Mouse (Mus musculus) intestine, embryonic 14.5 days (tissue): ENCODE data around the gene 4931428L18Rik. TPM values are rescaled to one million over a fixed set of nuclear protein-coding genes. Genes with fewer than 3 reads are reported as not detected.
A peak's percentile ranks its signal among the peaks of the same experiment; 100 is the strongest.
"Not testable (repeated sequence)": the region's sequence is repeated elsewhere in the genome, so short reads cannot be mapped to it uniquely, and the experiment has no call there.

Experiments used
- ATAC-seq: fragments of 200-750 bp; cut with Nextera tagmentation; replicated peaks from 2 replicates; pipeline ENCODE4 v1.8.0; 2017; ENCODE audit warnings: low read depth, moderate number of reproducible peaks, moderate TSS enrichment, moderate library complexity; ENCODE audit not compliant: low FRiP score, low TSS enrichment
- DNase-seq: peaks from one replicate; pipeline ENCODE4 v3.0.0-alpha.2; 2018; ENCODE audit warnings: low spot score
- H3K27ac ChIP-seq: fragments of 300-500 bp; sonication (generic); 2 replicates; pipeline ENCODE4 v1.5.1; 2014; ENCODE audit warnings: low read depth, mild to moderate bottlenecking, control low read depth
- H3K27me3 ChIP-seq: fragments of 300-500 bp; sonication (generic); replicated peaks from 2 replicates; pipeline ENCODE4 v1.6.1; 2014; ENCODE audit warnings: low read length, control low read depth; ENCODE audit not compliant: control insufficient read depth, insufficient read depth
- H3K36me3 ChIP-seq: fragments of 300-500 bp; sonication (generic); 2 replicates; pipeline ENCODE4 v1.6.1; 2014; ENCODE audit warnings: low read length, control low read depth; ENCODE audit not compliant: control insufficient read depth, insufficient read depth
- H3K4me1 ChIP-seq: fragments of 300-500 bp; sonication (generic); replicated peaks from 2 replicates; pipeline ENCODE4 v1.6.1; 2014; ENCODE audit warnings: low read length, control low read depth, mixed read lengths; ENCODE audit not compliant: control insufficient read depth, insufficient read depth
- H3K4me2 ChIP-seq: fragments of 300-500 bp; sonication (generic); 2 replicates; pipeline ENCODE4 v1.6.1; 2014; ENCODE audit warnings: low read length
- H3K4me3 ChIP-seq: fragments of 300-500 bp; sonication (generic); 2 replicates; pipeline ENCODE4 v1.5.1; 2014; ENCODE audit warnings: low read depth, low read length, control low read depth, mixed read lengths
- H3K9ac ChIP-seq: fragments of 300-500 bp; sonication (generic); 2 replicates; pipeline ENCODE4 v1.6.1; 2014; ENCODE audit warnings: mild to moderate bottlenecking, low read length
- H3K9me3 ChIP-seq: fragments of 300-500 bp; sonication (generic); 2 replicates; pipeline ENCODE4 v1.6.1; 2016; ENCODE audit warnings: low read length, control low read depth; ENCODE audit not compliant: control insufficient read depth
- WGBS: fragments of 180-500 bp; shearing (Covaris S2); extraction: QIAGEN DNeasy Blood & Tissue Kit; methylation state at CpG from one replicate; pipeline ENCODE4 v1.1.7; 2014; 5-methylcytosine and 5-hydroxymethylcytosine counted together
- polyA plus RNA-seq: library from polyadenylated mRNA; unstranded; fragments of >200 nt; fragmentation: Nextera tagmentation; extraction: Ambion mirVana; gene quantifications from 2 replicates; pipeline ENCODE4 v1.2.1, GENCODE M21; 2014

4931428L18Rik gene
- polyA plus RNA-seq, 1 experiment from 2014 or later: not detected

GRCm38 (mm10) chr1:31023173-31023572, 199.3 kb downstream of the 4931428L18Rik start:
- Histone ChIP-seq H3K36me3 (no peaks in the 10 kb centered on the region), H3K4me2 (no peak overlapping the region), H3K9ac (no peak overlapping the region), H3K4me3 (no peak overlapping the region), H3K4me1 (no peaks in the 10 kb centered on the region), H3K27me3 (no peaks in the 10 kb centered on the region), H3K9me3 (no peaks in the 10 kb centered on the region), H3K27ac (no peak overlapping the region)
- peak; percentile 87 for ATAC-seq
- no peak for DNase-seq

GRCm38 (mm10) chr1:31019283-31019682, 203.2 kb downstream of the 4931428L18Rik start:
- DNase-seq (no peak), ATAC-seq (no peak)
- WGBS: 74% methylated on average over 6 of the region's 6 CpGs
- no peak overlapping the region for H3K4me3 ChIP-seq
- H3K27ac ChIP-seq: no peak overlapping the region
- no peak overlapping the region for H3K4me2 ChIP-seq
- no peaks in the 10 kb centered on the region for H3K27me3 ChIP-seq
- no peaks in the 10 kb centered on the region for H3K9me3 ChIP-seq
- H3K4me1 ChIP-seq: no peaks in the 10 kb centered on the region
- H3K9ac ChIP-seq: no peak overlapping the region
- no peaks in the 10 kb centered on the region for H3K36me3 ChIP-seq

GRCm38 (mm10) chr1:31017377-31017776, 205.1 kb downstream of the 4931428L18Rik start:
- Histone ChIP-seq H3K4me2 (no peak overlapping the region), H3K9ac (no peak overlapping the region), H3K4me1 (no peaks in the 10 kb centered on the region), H3K36me3 (no peaks in the 10 kb centered on the region), H3K4me3 (no peak overlapping the region), H3K27ac (no peak overlapping the region), H3K27me3 (no peaks in the 10 kb centered on the region), H3K9me3 (no peaks in the 10 kb centered on the region)
- WGBS: 80% methylated on average over 5 of the region's 5 CpGs
- ATAC-seq (no peak), DNase-seq (no peak)

GRCm38 (mm10) chr1:31016068-31016467, 206.4 kb downstream of the 4931428L18Rik start:
- WGBS: 89% methylated on average over 6 of the region's 6 CpGs
- Histone ChIP-seq H3K9ac (no peak overlapping the region), H3K4me1 (no peaks in the 10 kb centered on the region), H3K27me3 (no peaks in the 10 kb centered on the region), H3K27ac (no peak overlapping the region), H3K4me3 (no peak overlapping the region), H3K36me3 (no peaks in the 10 kb centered on the region), H3K4me2 (no peak overlapping the region), H3K9me3 (no peaks in the 10 kb centered on the region)
- DNase-seq (no peak), ATAC-seq (no peak)

GRCm38 (mm10) chr1:31015261-31015660, 207.2 kb downstream of the 4931428L18Rik start:
- ATAC-seq: no peak
- no peak overlapping the region for H3K4me3 ChIP-seq
- H3K4me2 ChIP-seq: no peak overlapping the region
- H3K36me3 ChIP-seq: no peaks in the 10 kb centered on the region
- H3K9me3 ChIP-seq: no peaks in the 10 kb centered on the region
- no peak overlapping the region for H3K9ac ChIP-seq
- H3K27me3 ChIP-seq: no peaks in the 10 kb centered on the region
- no peak overlapping the region for H3K27ac ChIP-seq
- no peak for DNase-seq
- 65% methylated on average over 2 of the region's 2 CpGs for WGBS
- H3K4me1 ChIP-seq: no peaks in the 10 kb centered on the region

GRCm38 (mm10) chr1:30977868-30978267, 244.6 kb downstream of the 4931428L18Rik start, which contains the start of gene AC153137.1:
TSS of gene AC153137.1 (minus strand) at chr1:30977968.
- not testable (repeated sequence) for H3K4me2 ChIP-seq, H3K4me1 ChIP-seq, H3K9ac ChIP-seq, DNase-seq, H3K27ac ChIP-seq, H3K9me3 ChIP-seq, H3K4me3 ChIP-seq, H3K36me3 ChIP-seq, H3K27me3 ChIP-seq, ATAC-seq
- WGBS: 90% methylated on average over 5 of the region's 6 CpGs

GRCm38 (mm10) chr1:30977239-30977638, 245.2 kb downstream of the 4931428L18Rik start:
- H3K27me3 ChIP-seq, H3K9me3 ChIP-seq, H3K27ac ChIP-seq, H3K36me3 ChIP-seq, H3K4me1 ChIP-seq, H3K4me2 ChIP-seq, DNase-seq, H3K9ac ChIP-seq, ATAC-seq, H3K4me3 ChIP-seq: not testable (repeated sequence)
- 81% methylated on average over 7 of the region's 7 CpGs for WGBS

- Histone ChIP-seq H3K4me1 (peaks cover 4% of the 10 kb centered on the region), H3K36me3 (no peaks in the 10 kb centered on the region), H3K4me2 (no peak overlapping the region), H3K27me3 (no peaks in the 10 kb centered on the region), H3K4me3 (no peak overlapping the region), H3K9me3 (no peaks in the 10 kb centered on the region), H3K27ac (no peak overlapping the region), H3K9ac (no peak overlapping the region)
- DNase-seq (no peak), ATAC-seq (no peak)
- 64% methylated on average over 2 of the region's 2 CpGs for WGBS
Measured at GRCm38 (mm10) chr1:30951795-30952194, 270.7 kb downstream of the 4931428L18Rik start.

GRCm38 (mm10) chr1:30950456-30950835, 272.0 kb downstream of the 4931428L18Rik start:
- 31% methylated on average over 5 of the region's 5 CpGs for WGBS

More at GRCm38 (mm10) chr1:30950456-30950835, 272.0 kb downstream of the 4931428L18Rik start:
- Histone ChIP-seq H3K36me3 (peaks cover 4% of the 10 kb centered on the region; the same call in 1 of the 2 replicates), H3K4me2 (peak overlapping the region; percentile 67), H3K27me3 (no peaks in the 10 kb centered on the region), H3K9me3 (no peaks in the 10 kb centered on the region), H3K27ac (peak overlapping the region; percentile 99), H3K4me3 (peak overlapping the region; percentile 88), H3K9ac (peak overlapping the region; percentile 95), H3K4me1 (peaks cover 4% of the 10 kb centered on the region)
- DNase-seq (peak; percentile 55), ATAC-seq (no peak)
